Mouse (Mus musculus): ENCODE measurements around the gene Gm38119. TPM values are rescaled to one million over a fixed set of nuclear protein-coding genes. Genes with fewer than 3 reads are reported as not detected.

Gm38119 gene
- total RNA-seq (2014; rRNA removed), result not detected in 2 replicates
- polyA plus RNA-seq (2015; fragmentation: Nextera tagmentation; extraction: Ambion mirVana), result not detected in 2 replicates

- H3K4me3 ChIP-seq (ENCODE audit: low read length), result no peak within 1 kb of the TSS
- H3K4me2 ChIP-seq (ENCODE audit: low read depth, low read length), result no peak within 1 kb of the TSS
- no peaks in the 10 kb centered on the region for H3K4me1 ChIP-seq (ENCODE audit: insufficient read depth, low read length)
- no peaks in the 10 kb centered on the region for H3K9me3 ChIP-seq (ENCODE audit: low read length)
- H3K27me3 ChIP-seq (ENCODE audit: insufficient read depth, low read length), result no peaks in the 10 kb centered on the region
- H3K9ac ChIP-seq (replicated peaks; ENCODE audit: low read length), result no peak within 1 kb of the TSS
- H3K27ac ChIP-seq, result no peak within 1 kb of the TSS
- no peak for TF ChIP-seq CTCF (IDR thresholded peaks at IDR 0.05; ENCODE audit: low read depth)
- H3K36me3 ChIP-seq (ENCODE audit: insufficient read depth, low read length), result no peaks in the 10 kb centered on the region
- WGBS, result 88% methylated on average over 1 of the region's 1 CpGs
- ATAC-seq (no peak), DNase-seq (ENCODE audit: low spot score) (no peak)
These were observed at the start of gene Gm38119 for GRCm38 (mm10) chr3:92738996-92739395. Gm38119 (minus strand) TSS chr3:92739096.

GRCm38 (mm10) chr3:92778799-92779198, 39.9 kb upstream of the Gm38119 start, which contains the start of gene Lce1i:
Lce1i (minus strand) TSS chr3:92778899.
- TF ChIP-seq CTCF (IDR thresholded peaks at IDR 0.05; ENCODE audit: low read depth), result no peak
- H3K9me3 ChIP-seq (ENCODE audit: low read length), result no peaks in the 10 kb centered on the region
- H3K27me3 ChIP-seq (ENCODE audit: insufficient read depth, low read length), result no peaks in the 10 kb centered on the region
- WGBS, result 75% methylated on average over 1 of the region's 1 CpGs
- H3K4me3 ChIP-seq (ENCODE audit: low read length), result no peak within 1 kb of the TSS
- no peak within 1 kb of the TSS for H3K27ac ChIP-seq
- no peaks in the 10 kb centered on the region for H3K4me1 ChIP-seq (ENCODE audit: insufficient read depth, low read length)
- DNase-seq (ENCODE audit: low spot score), result no peak
- ATAC-seq, result no peak
- no peaks in the 10 kb centered on the region for H3K36me3 ChIP-seq (ENCODE audit: insufficient read depth, low read length)
- no peak within 1 kb of the TSS for H3K4me2 ChIP-seq (ENCODE audit: low read depth, low read length)
- H3K9ac ChIP-seq (replicated peaks; ENCODE audit: low read length), result no peak within 1 kb of the TSS

DNA sequence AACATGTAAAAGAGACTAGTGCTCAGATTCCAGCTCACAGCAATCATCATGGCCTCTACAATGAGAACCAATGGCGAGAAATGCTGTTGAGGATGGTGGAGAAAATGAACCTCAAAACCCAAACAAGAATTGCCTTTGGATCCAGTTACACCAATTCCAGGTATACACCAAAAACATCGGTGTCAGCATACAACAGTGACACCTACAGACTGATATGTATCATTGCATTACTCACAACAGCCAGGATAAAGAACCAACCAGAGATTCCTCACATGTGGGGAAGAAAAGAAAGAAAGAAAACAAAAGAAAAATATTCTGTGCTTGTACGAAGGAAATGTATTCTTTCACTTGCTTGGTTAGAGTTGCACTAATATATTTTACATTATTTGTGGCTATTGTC, 32.7 kb upstream of the Gm38119 start:
- Histone ChIP-seq H3K36me3 (ENCODE audit: insufficient read depth, low read length) (no peaks in the 10 kb centered on the region), H3K4me3 (ENCODE audit: low read length) (no peak overlapping the region), H3K9ac (replicated peaks; ENCODE audit: low read length) (no peak overlapping the region), H3K27me3 (ENCODE audit: insufficient read depth, low read length) (no peaks in the 10 kb centered on the region), H3K27ac (no peak overlapping the region), H3K9me3 (ENCODE audit: low read length) (no peaks in the 10 kb centered on the region), H3K4me2 (ENCODE audit: low read depth, low read length) (no peak overlapping the region), H3K4me1 (ENCODE audit: insufficient read depth, low read length) (no peaks in the 10 kb centered on the region)
- no peak for DNase-seq (ENCODE audit: low spot score)
- WGBS, result 24% methylated on average over 3 of the region's 3 CpGs
- TF ChIP-seq CTCF (IDR thresholded peaks at IDR 0.05; ENCODE audit: low read depth), result peak; percentile 54
- ATAC-seq, result no peak

DNA sequence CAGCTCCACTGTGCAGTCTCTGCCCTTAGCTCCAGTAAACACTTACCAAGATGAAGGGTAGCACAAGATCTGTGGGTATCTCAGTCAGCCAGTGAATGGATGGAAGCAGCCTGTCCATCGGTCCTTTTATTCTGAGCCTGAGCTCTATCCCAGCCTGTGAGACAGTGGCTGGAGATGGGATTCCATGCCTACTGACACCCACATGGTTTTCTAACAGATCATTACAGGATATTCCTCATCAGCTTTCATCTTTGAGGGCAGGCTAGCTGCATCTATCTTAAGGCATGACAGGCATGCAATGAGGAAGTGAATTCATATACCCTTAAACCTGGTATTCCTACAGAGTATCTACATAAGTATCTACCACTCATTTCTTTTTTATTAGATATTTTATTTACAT, 26.1 kb upstream of the Gm38119 start, which contains the start of gene Lce1h:
Gene Lce1h, minus strand, starts transcription at position 101 of the 400 bp plus-strand sequence.
- H3K27ac ChIP-seq, result no peak within 1 kb of the TSS
- H3K4me3 ChIP-seq (ENCODE audit: low read length), result no peak within 1 kb of the TSS
- H3K4me1 ChIP-seq (ENCODE audit: insufficient read depth, low read length), result no peaks in the 10 kb centered on the region
- H3K36me3 ChIP-seq (ENCODE audit: insufficient read depth, low read length), result no peaks in the 10 kb centered on the region
- DNase-seq (ENCODE audit: low spot score) (no peak), ATAC-seq (no peak)
- TF ChIP-seq CTCF (IDR thresholded peaks at IDR 0.05; ENCODE audit: low read depth), result 0 out of 2 replicates have a peak, but pooled peaks have one; percentile 33
- H3K4me2 ChIP-seq (ENCODE audit: low read depth, low read length), result no peak within 1 kb of the TSS
- H3K9me3 ChIP-seq (ENCODE audit: low read length), result no peaks in the 10 kb centered on the region
- H3K27me3 ChIP-seq (ENCODE audit: insufficient read depth, low read length), result no peaks in the 10 kb centered on the region
- WGBS, result 92% methylated on average over 1 of the region's 1 CpGs
- no peak within 1 kb of the TSS for H3K9ac ChIP-seq (replicated peaks; ENCODE audit: low read length)

GRCm38 (mm10) chr3:92753197-92753596, 14.3 kb upstream of the Gm38119 start:
- TF ChIP-seq CTCF (IDR thresholded peaks at IDR 0.05; ENCODE audit: low read depth), result peak; percentile 48

DNA sequence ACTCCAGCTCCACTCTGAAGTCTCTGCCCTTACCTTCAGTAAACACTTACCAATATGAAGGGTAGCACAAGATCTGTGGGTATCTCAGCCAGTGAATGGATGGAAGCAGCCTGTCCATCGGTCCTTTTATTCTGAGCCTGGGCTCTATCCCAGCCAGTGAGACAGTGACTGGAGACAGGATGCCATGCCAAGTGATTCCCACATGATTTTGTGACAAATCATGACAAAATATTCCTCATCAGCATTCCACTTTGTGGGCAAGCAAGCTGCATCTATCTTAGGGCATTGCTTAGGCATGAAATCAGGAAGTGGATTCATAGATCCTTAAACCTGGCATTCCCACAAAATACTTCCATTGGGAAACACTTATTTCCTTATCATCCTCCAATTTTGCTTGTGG, 13.3 kb upstream of the Gm38119 start, which contains the start of gene Lce1g:
Gene Lce1g, minus strand, starts transcription at position 101 of the 400 bp plus-strand sequence.
- DNase-seq (ENCODE audit: low spot score), result no peak
- H3K4me3 ChIP-seq (ENCODE audit: low read length), result no peak within 1 kb of the TSS
- H3K27me3 ChIP-seq (ENCODE audit: insufficient read depth, low read length), result no peaks in the 10 kb centered on the region
- no peak for ATAC-seq
- H3K4me2 ChIP-seq (ENCODE audit: low read depth, low read length), result no peak within 1 kb of the TSS
- WGBS, result 95% methylated on average over 1 of the region's 1 CpGs
- no peaks in the 10 kb centered on the region for H3K9me3 ChIP-seq (ENCODE audit: low read length)
- no peaks in the 10 kb centered on the region for H3K4me1 ChIP-seq (ENCODE audit: insufficient read depth, low read length)
- H3K27ac ChIP-seq, result no peak within 1 kb of the TSS
- no peak for TF ChIP-seq CTCF (IDR thresholded peaks at IDR 0.05; ENCODE audit: low read depth)
- H3K36me3 ChIP-seq (ENCODE audit: insufficient read depth, low read length), result no peaks in the 10 kb centered on the region
- H3K9ac ChIP-seq (replicated peaks; ENCODE audit: low read length), result no peak within 1 kb of the TSS

More at GRCm38 (mm10) chr3:92753197-92753596, 14.3 kb upstream of the Gm38119 start:
- ATAC-seq (no peak), DNase-seq (ENCODE audit: low spot score) (peak; percentile 14)
- Histone ChIP-seq H3K27me3 (ENCODE audit: insufficient read depth, low read length) (no peaks in the 10 kb centered on the region), H3K36me3 (ENCODE audit: insufficient read depth, low read length) (no peaks in the 10 kb centered on the region), H3K9me3 (ENCODE audit: low read length) (no peaks in the 10 kb centered on the region), H3K9ac (replicated peaks; ENCODE audit: low read length) (no peak overlapping the region), H3K4me3 (ENCODE audit: low read length) (no peak overlapping the region), H3K4me1 (ENCODE audit: insufficient read depth, low read length) (no peaks in the 10 kb centered on the region), H3K4me2 (ENCODE audit: low read depth, low read length) (no peak overlapping the region), H3K27ac (no peak overlapping the region)
- WGBS, result 38% methylated on average over 3 of the region's 3 CpGs

DNA sequence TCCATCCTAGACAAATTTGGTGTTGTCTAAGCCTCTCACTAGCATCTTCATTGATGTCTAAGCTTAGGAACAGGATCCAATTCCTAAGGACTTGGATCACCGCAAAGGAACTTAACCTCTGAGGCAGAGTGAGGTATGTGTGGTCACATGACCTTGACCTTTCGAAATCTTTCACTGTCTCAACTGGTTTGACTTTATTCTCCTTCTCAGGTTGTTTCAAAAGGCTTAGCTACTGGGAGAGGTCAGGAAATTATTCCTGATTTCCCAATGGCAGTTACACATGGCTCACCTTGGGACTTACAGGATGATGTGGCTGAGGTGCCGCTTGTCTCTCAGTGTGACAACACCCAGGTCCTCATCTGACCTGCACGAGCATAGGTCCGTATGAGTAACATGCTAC, 16.3 kb downstream of the Gm38119 start:
- 90% methylated on average over 5 of the region's 5 CpGs for WGBS
- Histone ChIP-seq H3K4me1 (ENCODE audit: insufficient read depth, low read length) (no peaks in the 10 kb centered on the region), H3K36me3 (ENCODE audit: insufficient read depth, low read length) (no peaks in the 10 kb centered on the region), H3K9ac (replicated peaks; ENCODE audit: low read length) (no peak overlapping the region), H3K4me3 (ENCODE audit: low read length) (no peak overlapping the region), H3K27me3 (ENCODE audit: insufficient read depth, low read length) (no peaks in the 10 kb centered on the region), H3K27ac (no peak overlapping the region), H3K9me3 (ENCODE audit: low read length) (no peaks in the 10 kb centered on the region), H3K4me2 (ENCODE audit: low read depth, low read length) (no peak overlapping the region)
- DNase-seq (ENCODE audit: low spot score), result no peak
- ATAC-seq, result no peak
- no peak for TF ChIP-seq CTCF (IDR thresholded peaks at IDR 0.05; ENCODE audit: low read depth)
